Mouse (Mus musculus): ENCODE results near the gene Paqr5. TPM values are rescaled to one million over a fixed set of nuclear protein-coding genes. Genes with fewer than 3 reads are reported as not detected.

Gene Paqr5
- polyA plus RNA-seq, 2 experiments = 5.2 to 12.4 TPM

- no peak for DNase-seq (ENCODE audit: low spot score)
- no peak overlapping the region for H3K4me3 ChIP-seq (replicated peaks; ENCODE audit: low read length)
- 78% methylated on average over 4 of the region's 4 CpGs for WGBS
- no peak overlapping the region for H3K27ac ChIP-seq (replicated peaks; ENCODE audit: low read depth, low read length)
- no peak for TF ChIP-seq POLR2A (IDR thresholded peaks at IDR 0.05; ENCODE audit: borderline replicate concordance, extremely low read depth, insufficient read depth, insufficient read length)
- H3K4me2 ChIP-seq (replicated peaks; ENCODE audit: low read depth, low read length, severe bottlenecking) = no peak overlapping the region
- H3K9ac ChIP-seq (ENCODE audit: low read depth, low read length, severe bottlenecking) = no peak overlapping the region
- no peaks in the 10 kb centered on the region for H3K9me3 ChIP-seq (ENCODE audit: control insufficient read depth, low read length)
- no peaks in the 10 kb centered on the region for H3K27me3 ChIP-seq (ENCODE audit: control insufficient read depth, insufficient read depth, low read length)
- H3K4me1 ChIP-seq (ENCODE audit: control insufficient read depth, insufficient read depth, low read length) = no peaks in the 10 kb centered on the region
- peaks cover 16% of the 10 kb centered on the region for H3K36me3 ChIP-seq (ENCODE audit: control insufficient read depth, insufficient read depth, low read length)
- ATAC-seq (ENCODE audit: low FRiP score, low read depth) = no peak
These were observed 118.9 kb downstream of the Paqr5 start for GRCm38 (mm10) chr9:61907621-61908295.

GRCm38 (mm10) chr9:61906912-61907311, 119.7 kb downstream of the Paqr5 start:
- no peaks in the 10 kb centered on the region for H3K4me1 ChIP-seq (ENCODE audit: control insufficient read depth, insufficient read depth, low read length)
- TF ChIP-seq POLR2A (IDR thresholded peaks at IDR 0.05; ENCODE audit: borderline replicate concordance, extremely low read depth, insufficient read depth, insufficient read length) = no peak
- H3K4me2 ChIP-seq (replicated peaks; ENCODE audit: low read depth, low read length, severe bottlenecking) = no peak overlapping the region
- ATAC-seq (ENCODE audit: low FRiP score, low read depth) (no peak), DNase-seq (ENCODE audit: low spot score) (no peak)
- WGBS = 69% methylated on average over 10 of the region's 10 CpGs
- no peaks in the 10 kb centered on the region for H3K27me3 ChIP-seq (ENCODE audit: control insufficient read depth, insufficient read depth, low read length)
- H3K9ac ChIP-seq (ENCODE audit: low read depth, low read length, severe bottlenecking) = no peak overlapping the region
- no peaks in the 10 kb centered on the region for H3K9me3 ChIP-seq (ENCODE audit: control insufficient read depth, low read length)
- peaks cover 7% of the 10 kb centered on the region for H3K36me3 ChIP-seq (ENCODE audit: control insufficient read depth, insufficient read depth, low read length)
- no peak overlapping the region for H3K27ac ChIP-seq (replicated peaks; ENCODE audit: low read depth, low read length)
- no peak overlapping the region for H3K4me3 ChIP-seq (replicated peaks; ENCODE audit: low read length)

GRCm38 (mm10) chr9:61905576-61905975, 121.1 kb downstream of the Paqr5 start:
- Histone ChIP-seq H3K4me3 (replicated peaks; ENCODE audit: low read length) (no peak overlapping the region), H3K27me3 (ENCODE audit: control insufficient read depth, insufficient read depth, low read length) (no peaks in the 10 kb centered on the region), H3K9me3 (ENCODE audit: control insufficient read depth, low read length) (no peaks in the 10 kb centered on the region), H3K4me2 (replicated peaks; ENCODE audit: low read depth, low read length, severe bottlenecking) (no peak overlapping the region), H3K9ac (ENCODE audit: low read depth, low read length, severe bottlenecking) (no peak overlapping the region), H3K4me1 (ENCODE audit: control insufficient read depth, insufficient read depth, low read length) (0 out of 2 replicates have a peak, but pooled peaks cover 2% of the 10 kb centered on the region), H3K27ac (replicated peaks; ENCODE audit: low read depth, low read length) (no peak overlapping the region), H3K36me3 (ENCODE audit: control insufficient read depth, insufficient read depth, low read length) (no peaks in the 10 kb centered on the region)
- DNase-seq (ENCODE audit: low spot score) (no peak), ATAC-seq (ENCODE audit: low FRiP score, low read depth) (no peak)
- 42% methylated on average over 5 of the region's 5 CpGs for WGBS
- TF ChIP-seq POLR2A (IDR thresholded peaks at IDR 0.05; ENCODE audit: borderline replicate concordance, extremely low read depth, insufficient read depth, insufficient read length) = no peak

- Histone ChIP-seq H3K4me3 (replicated peaks; ENCODE audit: low read length) (no peak overlapping the region), H3K9ac (ENCODE audit: low read depth, low read length, severe bottlenecking) (no peak overlapping the region), H3K9me3 (ENCODE audit: control insufficient read depth, low read length) (no peaks in the 10 kb centered on the region), H3K27ac (replicated peaks; ENCODE audit: low read depth, low read length) (0 out of 2 replicates have a peak overlapping the region, but pooled peaks have one; percentile 40), H3K4me2 (replicated peaks; ENCODE audit: low read depth, low read length, severe bottlenecking) (no peak overlapping the region), H3K36me3 (ENCODE audit: control insufficient read depth, insufficient read depth, low read length) (no peaks in the 10 kb centered on the region), H3K27me3 (ENCODE audit: control insufficient read depth, insufficient read depth, low read length) (no peaks in the 10 kb centered on the region), H3K4me1 (ENCODE audit: control insufficient read depth, insufficient read depth, low read length) (peaks cover 6% of the 10 kb centered on the region; the same call in 1 of the 2 replicates)
- WGBS = 61% methylated on average over 7 of the region's 7 CpGs
- no peak for DNase-seq (ENCODE audit: low spot score)
- ATAC-seq (ENCODE audit: low FRiP score, low read depth) = no peak
- TF ChIP-seq POLR2A (IDR thresholded peaks at IDR 0.05; ENCODE audit: borderline replicate concordance, extremely low read depth, insufficient read depth, insufficient read length) = no peak
These were observed 122.5 kb downstream of the Paqr5 start for GRCm38 (mm10) chr9:61904201-61904600.

Other genes starting within 250 kb of the Paqr5 start
- 8,964 and 9,963 TPM in 2 replicates for gene Rplp1, start 112.3 kb downstream of the Paqr5 start, polyA plus RNA-seq (2012; rRNA removed)
- 1,860 and 2,018 TPM in 2 replicates for gene Rplp1, start 112.3 kb downstream of the Paqr5 start, polyA plus RNA-seq (2014; fragmentation: Nextera tagmentation; extraction: Ambion mirVana)
- gene Kif23, start 80.1 kb downstream of the Paqr5 start, polyA plus RNA-seq (2012; rRNA removed) = 66.8 and 88.9 TPM in 2 replicates
- gene Kif23, start 80.1 kb downstream of the Paqr5 start, polyA plus RNA-seq (2014; fragmentation: Nextera tagmentation; extraction: Ambion mirVana) = 94.4 and 98.8 TPM in 2 replicates
- gene Glce, start 95.8 kb upstream of the Paqr5 start, polyA plus RNA-seq (2012; rRNA removed) = 16.5 and 17.9 TPM in 2 replicates
- 31.9 and 36.9 TPM in 2 replicates for gene Glce, start 95.8 kb upstream of the Paqr5 start, polyA plus RNA-seq (2014; fragmentation: Nextera tagmentation; extraction: Ambion mirVana)

Measured in limb, embryonic 14.5 days (tissue).